Mouse (Mus musculus): Measurements from ENCODE around the gene Ceacam19.

DNA sequence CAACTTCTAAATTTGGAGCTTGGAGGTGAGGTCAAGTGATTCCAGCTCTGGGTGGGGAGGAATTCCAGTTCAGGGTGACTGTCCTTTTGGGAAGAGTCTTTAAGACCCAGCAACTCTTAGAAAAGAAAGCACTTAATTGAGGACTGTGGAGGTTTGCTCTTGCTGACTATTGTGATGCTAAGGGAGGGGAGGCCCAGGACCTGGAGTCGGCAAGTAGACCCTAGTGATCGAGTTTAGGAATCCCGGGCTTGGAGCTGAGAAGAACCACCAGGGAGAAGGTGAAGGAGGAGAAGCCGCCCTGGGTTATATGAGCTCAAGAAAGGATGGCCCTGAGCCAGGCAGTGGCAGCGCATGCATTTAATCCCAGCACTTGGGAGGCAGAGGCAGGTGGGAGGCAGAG is 40.7 kb upstream of the Ceacam19 start:
- TF ChIP-seq CTCF (IDR thresholded peaks at IDR 0.05; ENCODE audit: low read depth, low read length) (no peak), POLR2A (IDR thresholded peaks at IDR 0.05; ENCODE audit: extremely low read depth, insufficient read depth, low read length) (no peak)
